Mouse (Mus musculus) c-Kit-negative CD71-positive TER-119-positive erythroid progenitor cells, embryonic 14.5 days (primary cell): ENCODE measurements around the gene Gm8251.
"Not testable (repeated sequence)": the region's sequence is repeated elsewhere in the genome, so short reads cannot be mapped to it uniquely, and the experiment has no call there.

ENCODE experiments used
- DNase-seq: peaks from one replicate; pipeline ENCODE4 v3.0.0-alpha.2; 2013; ENCODE audit warnings: low read depth, low spot score

The Gm8251 gene

GRCm38 (mm10) chr1:44061836-44062235, at the start of gene Gm8251:
Gene Gm8251, minus strand, starts transcription at chr1:44061936.
- DNase-seq: no peak

DNA sequence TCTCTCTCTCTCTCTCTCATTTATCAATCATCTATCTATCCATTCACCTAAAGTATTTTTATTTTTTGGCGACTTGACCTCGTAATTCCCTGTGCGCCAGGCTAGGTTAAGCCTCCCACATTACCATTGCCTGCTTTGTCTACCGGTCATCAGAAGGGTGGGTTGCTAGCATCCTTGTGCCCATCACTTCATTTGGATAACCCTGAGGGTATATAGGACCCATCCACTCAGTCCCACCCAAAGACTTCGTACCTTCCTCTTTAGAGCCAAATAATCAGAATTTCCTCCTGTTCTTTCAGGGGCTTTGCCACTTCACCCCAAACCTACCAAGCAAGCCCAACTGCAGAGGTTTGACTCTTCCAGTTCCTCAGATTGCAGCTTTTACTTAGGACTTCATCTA, 41.2 kb upstream of the Gm8251 start:
- no peak for DNase-seq

DNA sequence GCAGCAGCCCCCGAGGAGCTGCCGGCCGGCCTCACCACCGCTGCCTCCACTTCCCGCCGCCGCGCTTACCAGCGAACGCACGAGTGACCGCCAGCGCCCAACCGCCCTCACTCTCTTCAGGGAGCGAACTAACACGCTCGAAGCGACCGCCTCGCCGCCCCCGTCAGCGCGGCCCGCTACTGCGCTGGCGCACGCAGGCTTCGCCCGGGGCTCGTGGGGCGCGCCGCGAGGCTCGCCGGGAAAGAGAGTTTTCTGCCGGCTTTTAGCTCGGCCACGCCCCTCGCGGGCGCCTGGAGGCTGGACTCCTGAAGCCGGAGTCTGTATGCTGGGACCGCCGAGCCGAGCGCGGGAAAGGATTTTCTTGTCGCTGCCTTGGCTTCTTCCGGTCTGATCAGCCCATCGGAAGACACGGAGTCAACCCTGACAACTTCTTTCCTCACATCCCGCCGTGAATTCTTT, 40.6 kb upstream of the Gm8251 start, which contains the start of gene Tex30:
TSS of gene Tex30 (minus strand) at position 183 of the 459 bp plus-strand sequence.
- DNase-seq: peak; percentile 91

GRCm38 (mm10) chr1:44101448-44102225, 39.9 kb upstream of the Gm8251 start:
- DNase-seq: no peak

DNA sequence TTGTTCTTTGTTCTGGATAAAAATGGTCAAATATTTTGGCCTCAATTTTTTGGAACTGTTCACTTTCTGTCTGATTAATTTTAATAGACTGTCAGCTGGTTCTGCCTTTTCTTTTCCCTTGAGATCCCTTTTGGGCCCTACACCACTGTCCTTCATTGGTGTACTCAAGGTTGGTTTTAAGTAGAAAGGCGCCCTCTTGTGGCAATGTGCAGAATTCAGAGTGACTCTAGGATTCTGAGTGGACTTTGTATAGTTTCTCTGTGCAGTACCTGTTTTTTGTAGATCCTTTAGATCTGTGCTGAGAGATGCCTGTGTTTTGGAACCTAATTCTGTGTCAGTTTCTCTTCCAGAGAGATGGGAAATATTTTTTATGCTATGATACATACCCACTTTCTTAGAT, 2.9 kb upstream of the Gm8251 start:
- peak; percentile 38 for DNase-seq

- DNase-seq: no peak
Measured at GRCm38 (mm10) chr1:44063439-44063838, 1.7 kb upstream of the Gm8251 start.

- no peak for DNase-seq
Measured at GRCm38 (mm10) chr1:44057805-44058204, 3.9 kb downstream of the Gm8251 start.

DNA sequence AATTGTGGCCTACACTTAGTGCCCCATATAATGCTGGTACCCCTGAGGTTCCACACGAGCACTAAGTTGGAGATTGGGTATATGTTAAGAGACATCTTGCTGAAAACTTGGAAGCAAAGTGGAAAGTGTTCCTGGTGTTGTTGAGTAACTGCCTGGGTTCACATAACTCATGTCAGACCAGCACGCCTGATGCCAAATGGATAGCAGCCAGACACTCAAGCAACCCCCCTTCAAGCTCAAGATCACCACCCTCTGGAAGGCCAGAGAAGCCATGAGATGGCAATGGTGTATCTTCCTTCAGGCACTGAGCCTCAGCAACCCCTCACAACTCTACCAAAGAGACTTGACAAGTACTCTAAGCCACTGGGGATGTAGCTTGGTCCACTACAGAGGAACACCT, 15.2 kb downstream of the Gm8251 start:
- DNase-seq: no peak

DNA sequence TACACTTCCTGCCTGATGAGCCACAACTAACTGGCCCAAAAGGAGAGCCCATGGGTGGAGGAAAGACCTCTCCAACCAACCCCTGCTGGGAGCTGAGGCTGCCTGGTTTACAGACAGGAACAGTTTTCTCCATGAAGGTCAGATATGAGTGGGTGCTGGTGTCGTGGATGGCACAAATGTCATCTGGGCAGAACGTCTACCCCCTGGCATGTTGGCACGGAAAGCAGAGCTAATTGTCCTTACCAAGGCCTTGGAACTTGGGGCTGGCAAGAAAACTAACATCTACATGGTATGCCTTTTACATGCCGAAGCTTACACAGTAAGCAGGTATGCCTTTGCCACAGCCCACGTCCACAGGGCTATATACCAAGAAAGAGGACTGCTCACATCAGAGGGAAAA, 16.0 kb downstream of the Gm8251 start:
- not testable (repeated sequence) for DNase-seq

DNA sequence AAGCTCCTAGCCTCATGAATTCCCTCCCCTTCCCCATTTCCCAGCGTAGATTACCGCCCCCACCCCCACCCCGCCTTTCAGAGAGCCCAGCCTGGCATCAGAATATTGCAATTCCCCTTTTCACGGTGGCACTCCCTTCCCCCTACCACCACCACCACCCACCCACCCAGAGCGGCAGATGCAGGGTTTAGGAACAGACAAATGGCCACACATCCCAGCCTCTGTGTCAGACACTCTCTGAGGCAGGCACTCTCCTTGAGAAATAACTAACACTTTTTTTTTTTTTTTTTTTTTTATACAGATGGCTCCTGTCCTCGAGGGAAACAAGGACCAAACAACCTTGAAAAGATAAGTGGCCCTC, 19.2 kb downstream of the Gm8251 start:
- no peak for DNase-seq

DNA sequence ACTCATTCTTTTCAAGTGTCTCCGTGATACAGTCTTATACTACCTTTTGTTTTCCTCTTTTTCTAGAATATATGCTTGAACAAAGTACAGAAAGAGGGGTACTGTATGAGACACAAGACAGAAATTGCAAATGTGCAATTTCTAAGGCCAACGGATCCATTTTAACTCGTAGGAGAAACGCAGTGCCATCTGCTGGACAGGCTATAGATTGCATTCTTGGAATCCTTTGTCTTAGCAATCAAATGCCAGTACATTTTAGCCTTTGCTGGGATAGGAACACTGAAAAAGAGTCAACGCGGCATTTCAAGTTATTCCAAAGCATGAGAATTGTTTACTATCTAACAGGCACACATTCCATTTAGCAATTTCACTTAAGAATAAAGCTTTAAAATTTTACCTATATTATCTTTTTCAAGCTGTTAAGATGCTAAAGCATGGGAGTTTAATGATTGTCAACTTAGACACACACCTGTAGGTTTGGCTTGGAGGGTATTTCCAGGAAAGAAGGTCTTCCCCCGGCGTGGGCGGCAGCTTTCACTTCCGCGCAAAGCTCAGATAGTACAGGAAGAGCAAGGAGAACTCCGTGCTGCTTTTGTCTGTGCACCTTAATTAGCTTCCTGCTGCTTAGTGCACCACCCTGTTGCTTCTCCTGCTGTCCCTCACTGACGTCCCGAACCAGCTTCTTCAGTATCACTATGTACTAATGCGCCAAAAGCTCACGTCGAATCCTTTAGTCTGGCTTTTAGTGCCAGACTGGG, 19.8 kb downstream of the Gm8251 start:
- DNase-seq: peak; percentile 17

- DNase-seq: no peak
Measured at GRCm38 (mm10) chr1:44032948-44033347, 28.8 kb downstream of the Gm8251 start.

- DNase-seq: no peak
Measured at GRCm38 (mm10) chr1:44032213-44032612, 29.5 kb downstream of the Gm8251 start.

- no peak for DNase-seq
Measured at GRCm38 (mm10) chr1:44027651-44028050, 34.1 kb downstream of the Gm8251 start.

DNA sequence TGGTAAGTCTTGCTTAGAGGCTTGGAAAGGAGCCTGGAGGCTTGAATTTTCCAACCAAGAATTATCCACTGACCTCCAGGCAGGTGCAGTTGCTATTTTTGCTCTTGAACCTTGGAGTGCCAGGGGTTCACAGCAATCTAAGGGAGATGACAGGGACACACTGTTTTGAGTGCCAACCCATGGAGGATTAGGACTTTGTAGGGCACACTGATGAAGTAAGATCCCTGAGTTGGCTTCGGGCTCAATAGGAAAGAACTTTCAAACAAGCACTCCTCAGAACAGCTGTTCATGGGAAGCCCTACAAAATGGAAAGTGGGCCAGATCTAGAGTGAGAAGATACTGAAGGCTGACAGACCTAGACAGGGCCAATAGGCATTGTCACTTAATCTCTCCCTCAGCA, 39.1 kb downstream of the Gm8251 start:
- DNase-seq: no peak

GRCm38 (mm10) chr1:44019934-44020333, 41.8 kb downstream of the Gm8251 start, which contains the start of gene Mettl21c:
Gene Mettl21c, minus strand, starts transcription at chr1:44020034.
- no peak for DNase-seq

DNA sequence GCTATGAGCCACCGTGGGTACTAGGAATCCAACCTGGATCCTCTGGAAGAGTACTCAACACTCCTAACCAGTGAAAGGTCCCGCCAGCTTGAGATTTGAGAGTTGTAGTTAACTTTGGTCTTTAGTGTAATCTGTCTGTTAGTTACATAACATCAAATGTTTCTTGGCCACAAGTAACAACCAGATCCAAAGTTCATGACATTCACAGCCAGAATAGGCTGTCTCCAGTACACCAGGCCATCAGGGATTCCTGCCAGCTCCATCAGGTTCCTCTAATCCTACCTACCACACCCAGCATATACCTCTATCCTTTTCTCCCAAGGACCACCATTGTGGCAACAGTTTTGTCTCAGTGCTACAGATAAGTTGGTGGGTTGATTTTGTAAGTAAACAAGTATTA, 46.2 kb downstream of the Gm8251 start:
- DNase-seq: no peak
